Mouse (Mus musculus) hindbrain, embryonic 14.5 days (tissue): ENCODE measurements around the gene Arhgap17. TPM values are rescaled to one million over a fixed set of nuclear protein-coding genes. Genes with fewer than 3 reads are reported as not detected.

Source experiments
- ATAC-seq: fragments of 200-750 bp; cut with Nextera tagmentation; 2 replicates; pipeline ENCODE4 v1.8.0; 2017; ENCODE audit warnings: moderate number of reproducible peaks, mild to moderate bottlenecking, moderate TSS enrichment, moderate library complexity; ENCODE audit not compliant: low FRiP score
- DNase-seq: peaks from one replicate; pipeline ENCODE4 v3.0.0-alpha.2; 2015; ENCODE audit warnings: low spot score
- H3K27ac ChIP-seq: fragments of 300-500 bp; sonication (generic); 2 replicates; pipeline ENCODE4 v1.5.1; 2014; ENCODE audit warnings: mild to moderate bottlenecking, moderate library complexity
- H3K27me3 ChIP-seq: fragments of 300-500 bp; sonication (generic); 2 replicates; pipeline ENCODE4 v1.6.1; 2014; ENCODE audit warnings: mild to moderate bottlenecking, low read length, mixed read lengths; ENCODE audit not compliant: control insufficient read depth, insufficient read depth
- H3K36me3 ChIP-seq: fragments of 300-500 bp; sonication (generic); replicated peaks from 2 replicates; pipeline ENCODE4 v1.6.1; 2014; ENCODE audit not compliant: control insufficient read depth, insufficient read depth
- H3K4me1 ChIP-seq: fragments of 300-500 bp; sonication (generic); replicated peaks from 2 replicates; pipeline ENCODE4 v1.6.1; 2014; ENCODE audit warnings: antibody characterized with exemption, low read length, mixed read lengths; ENCODE audit not compliant: control insufficient read depth, insufficient read depth
- H3K4me2 ChIP-seq: fragments of 300-500 bp; sonication (generic); replicated peaks from 2 replicates; pipeline ENCODE4 v1.6.1; 2014; ENCODE audit warnings: mild to moderate bottlenecking, moderate library complexity
- H3K4me3 ChIP-seq: fragments of 300-500 bp; sonication (generic); replicated peaks from 2 replicates; pipeline ENCODE4 v1.5.1; 2014; ENCODE audit warnings: mild to moderate bottlenecking, low read length
- H3K9ac ChIP-seq: fragments of 300-500 bp; sonication (generic); 2 replicates; pipeline ENCODE4 v1.6.1; 2014
- H3K9me3 ChIP-seq: fragments of 300-500 bp; sonication (generic); 2 replicates; pipeline ENCODE4 v1.6.1; 2016; ENCODE audit warnings: low read length; ENCODE audit not compliant: control insufficient read depth
- WGBS: fragments of 180-500 bp; shearing (Covaris S2); extraction: QIAGEN DNeasy Blood & Tissue Kit; methylation state at CpG from one replicate; pipeline ENCODE4 v1.1.7; 2014; 5-methylcytosine and 5-hydroxymethylcytosine counted together
- polyA plus RNA-seq: library from polyadenylated mRNA; unstranded; fragments of >200 nt; fragmentation: Nextera tagmentation; extraction: Ambion mirVana; gene quantifications from 2 replicates; pipeline ENCODE4 v1.2.1, GENCODE M21; 2014

The Arhgap17 gene
- polyA plus RNA-seq, 1 experiment from 2014 or later = 11.4 TPM

DNA sequence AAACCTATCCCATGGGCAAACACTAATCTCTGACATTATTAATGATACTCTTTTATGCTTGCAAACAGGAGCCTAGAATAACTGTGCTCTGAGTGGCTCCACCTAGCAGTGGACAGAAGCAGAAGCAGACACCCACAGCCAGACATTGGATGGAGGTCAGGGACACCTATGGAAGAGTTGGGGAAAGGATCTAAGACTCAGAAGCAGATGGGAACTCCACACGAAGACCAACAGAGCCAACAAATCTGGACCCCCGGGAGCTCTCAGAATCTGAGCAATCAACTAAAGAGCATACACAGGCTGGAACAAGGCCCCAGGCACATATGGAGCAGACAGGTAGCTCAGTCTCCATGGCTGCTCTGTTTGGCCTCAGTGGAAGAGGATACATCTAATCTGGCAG is 64.3 kb downstream of the Arhgap17 start:
- DNase-seq (no peak), ATAC-seq (no peak)
- Histone ChIP-seq H3K4me3 (no peak overlapping the region), H3K27ac (no peak overlapping the region), H3K27me3 (no peaks in the 10 kb centered on the region), H3K4me2 (no peak overlapping the region), H3K9me3 (no peaks in the 10 kb centered on the region), H3K36me3 (peaks cover 68% of the 10 kb centered on the region), H3K4me1 (no peaks in the 10 kb centered on the region), H3K9ac (no peak overlapping the region)
- 89% methylated on average over 2 of the region's 2 CpGs for WGBS

DNA sequence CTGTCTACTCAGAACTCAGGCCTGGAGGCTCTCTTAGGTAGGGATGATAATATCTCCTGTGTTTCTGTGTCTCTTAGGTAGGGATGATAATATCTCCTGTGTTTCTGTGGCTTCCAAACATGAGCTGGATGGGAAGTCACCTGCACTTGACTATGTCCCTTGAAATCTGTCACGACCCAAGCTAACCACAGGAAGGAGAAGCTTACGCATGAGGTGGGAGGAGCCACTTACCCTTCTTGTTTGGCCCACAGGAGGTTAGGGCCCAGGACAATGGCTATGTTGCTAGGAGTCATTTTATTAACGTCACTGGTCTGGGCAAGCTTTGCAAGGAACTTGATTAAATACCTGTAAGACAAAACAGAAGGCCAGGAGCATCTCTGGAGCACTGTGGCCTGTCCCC is 69.5 kb downstream of the Arhgap17 start:
- H3K4me1 ChIP-seq = no peaks in the 10 kb centered on the region
- no peak for ATAC-seq
- no peak for DNase-seq
- peaks cover 71% of the 10 kb centered on the region for H3K36me3 ChIP-seq
- H3K4me2 ChIP-seq = no peak overlapping the region
- H3K9me3 ChIP-seq = no peaks in the 10 kb centered on the region
- H3K9ac ChIP-seq = no peak overlapping the region
- 79% methylated on average over 3 of the region's 3 CpGs for WGBS
- H3K4me3 ChIP-seq = no peak overlapping the region
- H3K27me3 ChIP-seq = no peaks in the 10 kb centered on the region
- no peak overlapping the region for H3K27ac ChIP-seq

DNA sequence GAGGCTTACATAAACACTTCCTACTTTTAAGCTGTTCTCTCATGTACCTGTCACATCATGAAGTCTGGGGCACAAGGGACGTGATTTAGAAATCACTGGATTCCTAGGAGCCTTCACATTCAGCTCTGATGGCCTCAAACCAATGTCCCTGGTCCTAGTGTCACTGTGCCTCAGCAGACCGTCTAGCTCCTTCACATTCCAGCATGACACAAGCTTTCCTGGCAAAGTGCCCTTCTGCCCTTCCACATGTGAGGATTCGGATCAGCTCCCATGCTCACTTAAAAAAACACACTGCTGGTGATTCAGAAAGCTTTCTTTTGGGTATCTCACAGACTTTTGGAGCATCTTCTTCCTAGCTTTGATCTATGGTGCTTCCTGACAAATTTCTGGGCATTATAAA is 71.5 kb downstream of the Arhgap17 start:
- ATAC-seq = no peak
- Histone ChIP-seq H3K9me3 (no peaks in the 10 kb centered on the region), H3K36me3 (peaks cover 74% of the 10 kb centered on the region), H3K27me3 (no peaks in the 10 kb centered on the region), H3K4me2 (no peak overlapping the region), H3K4me3 (no peak overlapping the region), H3K4me1 (no peaks in the 10 kb centered on the region), H3K9ac (no peak overlapping the region), H3K27ac (no peak overlapping the region)
- 78% methylated on average over 3 of the region's 3 CpGs for WGBS
- DNase-seq = no peak

DNA sequence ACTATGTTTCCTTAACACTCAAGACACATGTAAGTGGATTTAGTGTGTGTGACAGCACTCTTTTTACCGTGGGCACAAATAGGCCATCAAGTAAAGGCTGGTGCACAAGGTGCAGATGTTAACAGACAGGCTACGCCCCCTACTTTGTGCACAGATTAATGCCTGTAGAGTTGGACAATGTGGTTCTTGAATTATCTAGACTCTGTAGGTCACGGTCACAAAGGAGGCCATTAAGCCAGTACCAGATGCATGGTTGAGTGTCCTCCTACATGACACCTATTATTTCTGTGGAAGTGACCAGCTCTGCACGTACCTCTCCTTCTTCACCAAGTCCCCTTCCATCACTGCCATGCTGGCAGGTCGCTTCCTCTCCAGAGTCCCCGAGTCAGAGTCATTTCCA is 73.6 kb downstream of the Arhgap17 start:
- no peak overlapping the region for H3K27ac ChIP-seq
- no peaks in the 10 kb centered on the region for H3K9me3 ChIP-seq
- WGBS = 74% methylated on average over 6 of the region's 6 CpGs
- no peak overlapping the region for H3K9ac ChIP-seq
- H3K4me1 ChIP-seq = no peaks in the 10 kb centered on the region
- DNase-seq (no peak), ATAC-seq (no peak)
- no peak overlapping the region for H3K4me2 ChIP-seq
- peaks cover 82% of the 10 kb centered on the region for H3K36me3 ChIP-seq
- H3K27me3 ChIP-seq = no peaks in the 10 kb centered on the region
- no peak overlapping the region for H3K4me3 ChIP-seq

DNA sequence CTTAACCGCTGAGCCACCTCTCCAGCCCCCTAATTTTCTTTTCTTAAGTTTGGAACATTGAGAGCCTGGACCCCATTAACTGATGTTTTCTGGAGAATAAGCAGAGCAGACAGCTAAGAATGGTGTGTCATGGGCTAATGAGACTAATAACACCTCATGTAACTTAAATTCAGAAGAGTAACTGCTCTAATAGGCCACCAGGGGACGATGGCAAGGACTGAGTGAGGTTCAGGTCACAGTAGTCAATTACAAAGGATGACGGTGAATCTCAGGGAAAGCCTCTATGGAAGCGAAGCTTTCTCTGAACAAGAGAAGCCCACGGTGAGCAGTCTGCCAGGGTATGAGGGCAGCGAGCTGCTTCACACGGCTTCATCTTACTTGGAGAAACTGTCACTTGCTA is 74.3 kb downstream of the Arhgap17 start:
- Histone ChIP-seq H3K27me3 (no peaks in the 10 kb centered on the region), H3K9me3 (no peaks in the 10 kb centered on the region), H3K27ac (no peak overlapping the region), H3K36me3 (peaks cover 86% of the 10 kb centered on the region), H3K9ac (no peak overlapping the region), H3K4me3 (no peak overlapping the region), H3K4me1 (no peaks in the 10 kb centered on the region), H3K4me2 (no peak overlapping the region)
- DNase-seq (no peak), ATAC-seq (no peak)
- WGBS = 87% methylated on average over 7 of the region's 7 CpGs

DNA sequence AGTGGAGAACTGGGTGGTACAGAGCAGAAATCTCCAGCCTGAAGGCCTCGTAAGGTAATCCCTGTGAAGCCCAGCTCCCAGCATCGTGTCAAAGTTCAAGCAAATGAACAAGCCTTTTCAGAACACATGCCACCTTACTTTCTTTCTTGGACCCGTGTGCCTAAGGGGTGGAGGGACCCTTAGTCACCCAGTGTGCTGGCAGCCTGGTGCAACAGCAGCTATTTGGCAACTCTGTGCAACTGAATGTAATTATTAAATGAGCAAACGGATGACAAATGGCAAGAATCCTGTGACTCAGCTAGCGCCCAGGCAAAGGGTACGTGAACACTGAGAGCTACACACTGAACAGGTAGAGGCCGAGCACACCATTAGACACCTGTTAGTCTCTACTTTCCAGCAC is 75.8 kb downstream of the Arhgap17 start:
- Histone ChIP-seq H3K9ac (no peak overlapping the region), H3K4me3 (no peak overlapping the region), H3K27me3 (no peaks in the 10 kb centered on the region), H3K4me2 (no peak overlapping the region), H3K4me1 (no peaks in the 10 kb centered on the region), H3K36me3 (peaks cover 88% of the 10 kb centered on the region), H3K9me3 (no peaks in the 10 kb centered on the region), H3K27ac (no peak overlapping the region)
- ATAC-seq (no peak), DNase-seq (no peak)
- WGBS = 97% methylated on average over 7 of the region's 7 CpGs

DNA sequence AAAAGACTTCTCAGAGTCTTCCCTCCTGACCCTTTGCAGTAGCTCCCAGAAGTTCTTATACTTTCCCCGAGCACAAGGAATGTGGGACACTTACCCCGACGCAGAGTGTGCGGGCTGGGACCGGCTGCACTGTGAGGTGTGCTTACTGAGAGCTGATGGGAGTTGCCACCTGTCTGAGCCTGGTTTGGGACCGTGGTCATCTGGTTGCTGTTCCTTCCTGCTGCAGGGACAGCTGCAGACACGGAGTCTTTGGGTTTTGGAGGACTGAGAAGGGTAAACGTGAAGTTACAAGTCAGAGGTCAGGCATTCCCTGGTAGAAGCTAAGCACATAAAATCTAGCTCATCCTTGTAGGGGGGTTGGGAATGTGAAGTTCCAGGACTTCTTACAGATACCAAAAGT is 77.8 kb downstream of the Arhgap17 start:
- Histone ChIP-seq H3K27ac (no peak overlapping the region), H3K9me3 (no peaks in the 10 kb centered on the region), H3K36me3 (peaks cover 88% of the 10 kb centered on the region), H3K9ac (no peak overlapping the region), H3K4me2 (no peak overlapping the region), H3K4me1 (no peaks in the 10 kb centered on the region), H3K27me3 (no peaks in the 10 kb centered on the region), H3K4me3 (no peak overlapping the region)
- DNase-seq (no peak), ATAC-seq (no peak)
- WGBS = 94% methylated on average over 8 of the region's 8 CpGs

DNA sequence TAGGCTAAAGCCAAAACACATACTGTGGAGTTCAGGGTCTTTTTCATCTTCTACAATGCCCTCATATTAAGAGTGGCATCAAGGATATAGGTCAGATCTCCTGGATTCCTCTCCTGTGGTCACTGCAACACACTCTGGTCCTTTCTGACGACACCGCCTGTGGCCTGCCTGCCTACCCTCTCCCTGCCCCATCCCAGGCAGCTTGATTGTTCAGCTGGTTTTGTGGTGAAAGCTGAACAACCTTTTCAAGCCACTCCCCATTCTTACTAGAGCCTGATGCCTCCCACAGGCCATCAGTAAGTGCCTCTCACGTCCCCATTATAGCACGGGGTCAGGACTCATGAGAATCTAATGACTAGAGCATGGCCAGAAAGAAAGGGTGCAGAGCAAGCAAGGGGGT is 80.5 kb downstream of the Arhgap17 start:
- H3K27ac ChIP-seq = no peak overlapping the region
- no peaks in the 10 kb centered on the region for H3K9me3 ChIP-seq
- 78% methylated on average over 4 of the region's 4 CpGs for WGBS
- H3K9ac ChIP-seq = no peak overlapping the region
- no peak for DNase-seq
- H3K4me3 ChIP-seq = no peak overlapping the region
- H3K36me3 ChIP-seq = peaks cover 81% of the 10 kb centered on the region
- H3K4me2 ChIP-seq = no peak overlapping the region
- no peaks in the 10 kb centered on the region for H3K27me3 ChIP-seq
- no peak for ATAC-seq
- no peaks in the 10 kb centered on the region; the same call in 1 of the 2 replicates for H3K4me1 ChIP-seq

DNA sequence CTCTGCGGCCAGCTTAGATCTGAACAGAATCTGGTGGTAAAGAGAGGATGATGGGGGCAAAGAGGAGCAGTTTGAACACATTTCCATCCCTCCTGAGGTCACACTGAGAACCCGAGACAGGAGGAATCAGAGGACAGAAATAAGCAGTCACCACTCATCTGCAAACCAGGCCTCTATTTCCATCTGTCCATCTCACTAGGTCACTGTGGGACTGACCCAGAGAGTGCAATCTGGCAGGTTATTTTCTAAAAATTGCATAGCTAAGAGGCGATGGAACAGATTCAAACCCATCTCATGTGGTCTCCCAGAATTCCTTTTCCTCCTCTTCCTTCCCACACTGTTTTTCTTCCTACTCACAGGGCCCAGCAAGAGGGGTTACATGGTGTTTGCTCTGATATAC is 81.8 kb downstream of the Arhgap17 start:
- no peaks in the 10 kb centered on the region for H3K27me3 ChIP-seq
- H3K4me1 ChIP-seq = no peaks in the 10 kb centered on the region; the same call in 1 of the 2 replicates
- ATAC-seq = no peak
- no peak for DNase-seq
- H3K4me3 ChIP-seq = no peak overlapping the region
- H3K9ac ChIP-seq = no peak overlapping the region
- H3K9me3 ChIP-seq = no peaks in the 10 kb centered on the region
- peaks cover 68% of the 10 kb centered on the region for H3K36me3 ChIP-seq
- WGBS = 91% methylated on average over 3 of the region's 3 CpGs
- no peak overlapping the region for H3K4me2 ChIP-seq
- H3K27ac ChIP-seq = no peak overlapping the region

DNA sequence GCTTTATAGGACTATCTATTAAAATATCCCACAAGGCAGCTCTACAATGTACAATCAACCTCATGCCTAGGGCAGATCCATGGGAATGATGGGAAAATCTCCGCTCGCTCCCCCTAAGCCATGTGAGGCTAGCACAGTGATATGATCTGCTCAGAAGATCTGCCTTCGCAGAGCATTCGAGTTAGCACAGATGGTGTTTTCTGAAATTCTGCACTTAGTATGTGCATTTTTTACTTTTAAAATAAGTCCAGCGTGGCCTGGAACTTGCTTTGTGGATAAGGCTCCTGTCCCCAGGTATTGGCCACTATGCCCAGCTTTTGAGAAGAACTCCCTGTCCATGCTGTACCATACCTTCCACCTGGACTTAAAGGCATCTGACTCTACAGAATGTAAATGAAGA is 83.8 kb downstream of the Arhgap17 start:
- 97% methylated on average over 5 of the region's 5 CpGs for WGBS
- Histone ChIP-seq H3K27me3 (no peaks in the 10 kb centered on the region), H3K36me3 (peaks cover 56% of the 10 kb centered on the region), H3K4me1 (no peaks in the 10 kb centered on the region; the same call in 1 of the 2 replicates), H3K4me3 (no peak overlapping the region), H3K27ac (no peak overlapping the region), H3K9ac (no peak overlapping the region), H3K9me3 (no peaks in the 10 kb centered on the region), H3K4me2 (no peak overlapping the region)
- ATAC-seq (no peak), DNase-seq (no peak)
